Mouse (Mus musculus) sigmoid colon, adult 10 weeks (tissue): ENCODE results near the gene Rnf186. TPM values are rescaled to one million over a fixed set of nuclear protein-coding genes. Genes with fewer than 3 reads are reported as not detected.

Source experiments
- polyA plus RNA-seq: library from polyadenylated mRNA; stranded (reverse); fragments of 350-450 nt; fragmentation: Illumina TruSeq; extraction: RNeasy Lipid Tissue Mini Kit (QIAGEN cat#74804); gene quantifications from one replicate; pipeline ENCODE4 v1.2.3, GENCODE M21; 2014; ENCODE audit warnings: low read depth, low replicate concordance

The Rnf186 gene
- 10.6 TPM for polyA plus RNA-seq

DNA sequence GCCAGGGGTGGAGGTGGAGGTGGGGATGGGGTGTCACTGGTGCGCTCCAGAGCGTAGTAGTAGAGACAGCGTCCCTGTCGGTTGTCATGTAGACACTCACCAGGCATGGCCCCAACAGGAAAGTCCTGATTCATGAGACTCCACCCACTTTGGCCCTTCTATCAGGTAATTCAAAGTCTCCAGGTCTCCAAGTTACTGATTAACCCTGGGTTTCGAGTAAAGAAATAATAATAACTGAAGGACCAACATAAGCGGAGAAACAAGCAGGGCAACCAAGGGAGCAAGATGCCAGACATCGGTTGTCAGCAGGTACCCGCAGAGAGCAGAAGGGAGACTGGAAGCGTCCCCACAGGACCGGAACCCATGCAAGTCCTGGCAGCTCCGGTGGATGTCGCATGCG lies at the start of gene Rnf186:
TSS of gene Rnf186 (plus strand) at position 247 of the 400 bp plus-strand sequence.

DNA sequence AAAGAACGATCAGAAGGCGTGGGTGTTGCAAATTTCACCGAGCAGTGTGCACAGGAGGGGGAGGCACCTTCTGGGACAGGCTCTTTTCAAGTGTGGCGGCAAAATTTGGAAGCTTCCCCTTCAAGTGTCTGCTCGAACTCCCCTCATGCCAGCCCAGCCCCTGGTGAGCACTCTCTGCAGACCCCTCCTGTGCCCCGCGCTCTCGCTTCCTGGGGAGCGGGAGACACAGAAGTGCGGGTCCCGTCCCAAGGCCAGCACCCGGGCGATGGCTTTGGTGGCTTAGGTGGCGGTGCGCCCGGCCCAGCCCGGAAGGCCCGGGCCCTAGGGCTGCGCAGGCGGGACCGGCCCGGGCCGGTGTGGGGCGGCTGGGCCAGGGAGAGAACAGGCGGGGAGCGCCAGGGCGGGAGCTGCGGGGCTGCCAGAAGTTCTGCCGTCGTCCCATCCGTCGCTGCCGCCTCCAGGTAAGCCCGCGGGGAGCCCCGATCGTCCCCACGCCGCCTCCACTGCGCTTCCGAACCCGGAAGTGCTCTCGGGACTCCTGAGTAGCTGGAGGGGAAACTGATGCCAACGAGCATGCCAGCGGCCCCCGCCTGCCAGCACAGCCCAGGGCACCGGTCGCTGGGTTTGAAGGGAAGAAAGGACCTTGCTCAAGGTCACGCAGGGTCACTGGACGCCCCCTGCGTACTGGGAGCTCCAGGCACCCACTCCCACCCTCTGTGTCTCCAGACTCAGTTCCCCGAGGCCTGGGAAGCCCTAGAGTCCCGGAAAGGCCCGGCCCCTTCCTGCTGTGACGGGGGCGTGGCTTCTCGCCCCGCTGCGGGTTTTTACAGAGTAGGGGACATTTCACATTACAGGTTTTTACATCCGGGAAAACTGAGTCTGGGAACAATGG lies 6.2 kb downstream of the Rnf186 start, which contains the start of gene Tmco4:
TSS of gene Tmco4 (plus strand) at position 62 of the 892 bp plus-strand sequence.

Other genes starting within 250 kb of the Rnf186 start
- 0.47 TPM for gene Pla2g2c, start 242.3 kb upstream of the Rnf186 start, polyA plus RNA-seq
- gene Ubxn10, start 229.9 kb upstream of the Rnf186 start, polyA plus RNA-seq: 2.7 TPM
- gene Pla2g2f, start 209.5 kb upstream of the Rnf186 start, polyA plus RNA-seq: 4.2 TPM
- 3.4 TPM for gene Pla2g2d, start 191.4 kb upstream of the Rnf186 start, polyA plus RNA-seq
- 12.1 TPM for gene Pla2g5, start 103.6 kb upstream of the Rnf186 start, polyA plus RNA-seq
- gene Gm13030, start 93.1 kb upstream of the Rnf186 start, polyA plus RNA-seq: not detected
- not detected for gene Pla2g2e, start 89.2 kb upstream of the Rnf186 start, polyA plus RNA-seq
- gene Otud3, start 53.2 kb upstream of the Rnf186 start, polyA plus RNA-seq: 3.4 TPM
- gene Tmco4, start 5.8 kb downstream of the Rnf186 start, polyA plus RNA-seq: 8.0 TPM
- gene Htr6, start 108.5 kb downstream of the Rnf186 start, polyA plus RNA-seq: not detected
- gene Nbl1, start 125.9 kb downstream of the Rnf186 start, polyA plus RNA-seq: 2.8 TPM
- gene Minos1, start 164.0 kb downstream of the Rnf186 start, polyA plus RNA-seq: 206 TPM
- 64.9 TPM for gene Capzb, start 225.8 kb downstream of the Rnf186 start, polyA plus RNA-seq